Mouse (Mus musculus) heart, postnatal 25 days (tissue): ENCODE data around the gene Phf14. TPM values are rescaled to one million over a fixed set of nuclear protein-coding genes. Genes with fewer than 3 reads are reported as not detected.
"Not testable (repeated sequence)": the region's sequence is repeated elsewhere in the genome, so short reads cannot be mapped to it uniquely, and the experiment has no call there.

Experiments used
- DNase-seq: peaks from one replicate; pipeline ENCODE4 v3.0.0; 2022; ENCODE audit warnings: low spot score
- intact Hi-C: fragments of 180-260 bp; cut with DNase I; formaldehyde crosslinking; loops from one replicate; pipeline ENCODE4 v1.15.1; 2025
- total RNA-seq, 2 experiments: library from RNA; stranded (reverse); gene quantifications; 2 replicates each; pipeline ENCODE4 v1.2.3; 2021

The Phf14 gene
- total RNA-seq, result 10 to 100 TPM; 46.4 to 48.2 TPM

DNA sequence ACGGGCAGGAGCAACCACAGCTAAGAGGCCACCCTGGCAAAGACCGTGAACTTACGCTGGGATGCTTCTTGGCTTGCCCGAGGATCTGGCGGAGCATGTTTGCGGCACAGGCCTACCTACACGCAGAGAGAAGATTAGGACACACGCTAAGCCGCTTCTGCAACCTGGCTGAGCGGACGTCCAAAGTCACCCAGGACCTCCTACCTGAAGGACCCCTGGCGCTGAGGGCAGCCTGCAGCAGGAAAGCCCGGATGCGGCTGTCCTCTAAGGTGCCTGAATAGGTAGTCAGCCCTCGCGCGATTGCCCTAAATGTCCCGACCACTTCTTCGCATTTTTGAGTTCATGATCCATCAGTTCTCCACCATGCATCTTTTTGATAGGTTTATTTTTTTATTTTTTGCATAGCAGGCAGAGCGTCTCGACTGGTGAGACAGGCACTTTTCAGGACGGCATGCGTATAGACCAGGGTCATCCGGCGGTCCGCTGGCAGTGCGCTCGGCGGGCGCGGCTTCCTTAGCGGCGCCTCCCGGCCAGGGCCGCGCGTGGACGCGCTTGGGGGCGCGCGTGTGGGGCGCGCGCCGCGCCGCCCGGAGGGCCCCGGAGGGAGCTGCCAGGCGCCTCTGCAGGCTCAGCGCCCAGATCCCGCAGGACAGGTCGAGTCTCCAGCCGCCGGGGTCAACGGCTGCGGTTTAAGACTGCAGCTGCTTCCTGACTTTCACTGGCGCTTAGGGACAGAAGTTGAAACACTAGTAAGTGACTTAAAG, at the start of gene Phf14, which contains the start of gene Ndufa4:
Phf14 (plus strand) TSS at position 541 of the 764 bp plus-strand sequence.
Ndufa4 (minus strand) TSS at position 229 of the 764 bp plus-strand sequence.
- intact Hi-C loops, result loop anchor here (2.0 kb wide), 1 partner anchor 17 kb away; no protein-coding TSS in a partner anchor
- DNase-seq, result peak; percentile 85

DNA sequence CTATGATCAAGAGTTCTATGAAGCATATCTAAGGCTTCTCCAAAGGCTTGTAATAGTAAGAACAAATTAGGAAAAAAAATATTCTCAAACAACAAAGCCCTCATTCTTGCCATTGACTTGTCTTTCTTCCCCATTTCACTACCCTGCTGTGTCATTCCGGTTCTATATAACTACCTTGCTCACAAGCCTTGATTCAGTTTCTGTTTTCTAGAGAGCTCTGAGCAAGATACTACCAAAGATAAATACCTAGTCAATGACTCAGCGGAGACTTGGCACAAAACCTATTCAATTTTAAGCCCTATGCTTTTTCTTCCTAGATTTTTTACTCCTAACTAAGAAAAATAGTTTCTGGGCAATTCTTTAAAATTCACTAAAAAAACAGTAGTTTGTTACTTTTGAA, 32.2 kb upstream of the Phf14 start:
- DNase-seq, intact Hi-C loops: not testable (repeated sequence)

DNA sequence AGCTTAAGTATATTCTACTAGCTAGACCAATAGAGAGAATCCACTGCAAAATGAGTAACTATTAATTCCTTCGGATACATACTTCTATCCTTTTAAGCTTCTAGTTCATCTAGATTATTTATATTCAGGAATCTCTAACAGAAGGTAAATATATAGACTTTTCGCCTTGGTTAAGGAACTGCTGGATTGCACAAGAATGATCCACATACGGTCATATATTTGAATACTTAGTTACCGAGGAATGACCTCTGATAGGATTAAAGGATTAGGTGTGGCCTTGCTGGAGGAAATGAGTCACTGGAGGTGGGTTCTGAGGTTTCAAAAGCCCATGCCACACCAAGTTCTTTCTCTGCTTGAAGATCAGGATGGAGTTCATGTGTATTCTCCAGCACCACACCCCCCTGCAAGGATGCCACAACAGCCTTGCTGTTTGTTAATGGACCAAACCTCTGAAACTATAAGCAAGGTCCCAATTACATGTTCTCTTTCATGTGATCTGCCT, 6.7 kb upstream of the Phf14 start:
- intact Hi-C loops, result no loop called here
- no peak for DNase-seq

DNA sequence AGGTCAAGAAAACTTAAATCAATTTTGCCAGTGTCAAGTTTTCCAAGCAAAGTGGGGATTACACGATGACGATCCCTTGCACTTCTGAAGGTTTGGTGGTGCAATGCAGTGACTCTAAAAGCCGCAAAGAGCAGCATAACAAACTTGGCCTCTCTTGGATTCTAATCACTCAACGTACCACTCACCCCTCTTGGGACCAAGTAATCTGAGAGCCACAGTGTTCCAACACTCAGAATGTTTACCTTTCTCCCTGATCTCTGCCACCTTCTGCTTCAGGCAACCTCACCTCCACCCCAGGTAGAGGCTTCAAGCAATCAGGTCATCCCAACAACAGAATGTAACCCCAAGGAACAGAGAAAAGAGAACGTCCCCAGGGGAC, 730 bp upstream of the Phf14 start:
- intact Hi-C loops, result no loop called here
- DNase-seq, result no peak

DNA sequence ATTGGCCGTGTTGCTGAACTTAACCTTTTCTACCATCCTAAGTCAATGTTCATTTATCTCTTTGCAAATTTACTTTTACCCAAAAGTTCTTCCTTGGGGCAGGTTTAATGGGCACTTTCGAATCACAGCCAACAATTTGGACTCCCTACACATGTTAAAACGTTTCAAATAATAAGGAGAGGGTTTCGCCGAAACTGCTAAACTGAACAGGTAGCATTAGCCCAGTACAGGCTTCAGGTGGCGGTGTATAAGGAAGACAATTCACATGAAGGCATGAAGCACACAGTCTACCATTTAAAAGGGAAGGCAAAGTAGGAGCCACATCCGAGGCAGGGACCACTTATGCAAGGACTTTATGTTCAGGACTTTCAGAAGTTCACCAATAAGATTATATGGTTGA, 561 bp downstream of the Phf14 start:
- intact Hi-C loops, result loop anchor here (2.0 kb wide), 1 partner anchor 17 kb away; no protein-coding TSS in a partner anchor
- no peak for DNase-seq

DNA sequence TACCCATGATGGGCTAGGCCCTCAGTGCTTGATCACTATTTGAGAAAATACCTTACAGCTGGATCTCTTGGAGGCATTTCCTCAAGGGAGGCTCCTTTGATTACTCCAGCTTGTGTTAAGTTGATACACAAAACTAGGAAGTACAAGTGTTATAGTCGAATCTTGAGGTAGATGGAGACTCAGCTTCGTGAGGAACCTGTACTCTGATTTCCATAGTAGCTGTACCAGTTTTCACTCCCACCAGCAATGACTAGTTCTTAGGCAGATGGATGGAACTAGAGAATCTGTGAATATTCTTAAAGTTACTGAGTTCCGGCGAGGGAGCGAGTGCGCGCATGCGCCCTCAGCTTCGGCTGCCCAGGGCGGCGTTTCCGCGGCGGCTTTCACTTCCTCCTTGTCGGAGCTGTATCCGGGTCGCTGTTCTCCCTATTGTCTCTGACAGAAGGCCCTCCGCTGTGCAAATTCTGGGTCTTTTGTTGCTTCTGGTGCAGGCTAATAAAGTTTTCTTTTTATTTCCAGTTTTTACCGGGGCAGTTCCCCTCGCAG, 18.0 kb downstream of the Phf14 start:
- peak; percentile 75 for DNase-seq
- intact Hi-C loops, result loop anchor here (2.0 kb wide), 1 partner anchor 17 kb away; no protein-coding TSS in a partner anchor

DNA sequence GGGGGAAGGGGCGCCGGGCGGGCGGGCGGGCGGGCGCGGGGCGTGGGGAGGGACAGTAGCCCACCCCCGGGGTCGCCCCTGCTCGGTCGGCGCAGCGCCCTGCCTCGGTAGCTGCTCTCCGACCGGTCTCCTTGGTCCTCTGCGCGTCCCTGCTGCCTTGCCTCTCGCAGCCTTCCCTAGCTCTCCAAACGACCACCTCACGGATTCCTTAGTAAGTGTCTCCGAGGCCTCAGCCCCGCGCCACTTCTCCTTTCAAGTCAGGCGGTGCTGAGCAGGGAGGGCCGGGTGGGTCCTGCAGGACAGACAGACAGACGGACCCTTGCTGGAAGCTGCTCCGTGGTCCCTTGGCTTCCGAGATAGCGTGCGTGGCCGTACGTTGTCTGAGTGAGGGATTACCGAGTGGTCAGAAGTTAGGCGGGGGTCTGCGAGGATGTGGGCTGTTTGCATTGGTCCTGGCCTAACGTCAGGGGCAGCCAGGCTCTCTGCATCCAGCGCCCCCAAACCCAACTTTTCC, 18.5 kb downstream of the Phf14 start:
- DNase-seq, result no peak
- intact Hi-C loops, result no loop called here

DNA sequence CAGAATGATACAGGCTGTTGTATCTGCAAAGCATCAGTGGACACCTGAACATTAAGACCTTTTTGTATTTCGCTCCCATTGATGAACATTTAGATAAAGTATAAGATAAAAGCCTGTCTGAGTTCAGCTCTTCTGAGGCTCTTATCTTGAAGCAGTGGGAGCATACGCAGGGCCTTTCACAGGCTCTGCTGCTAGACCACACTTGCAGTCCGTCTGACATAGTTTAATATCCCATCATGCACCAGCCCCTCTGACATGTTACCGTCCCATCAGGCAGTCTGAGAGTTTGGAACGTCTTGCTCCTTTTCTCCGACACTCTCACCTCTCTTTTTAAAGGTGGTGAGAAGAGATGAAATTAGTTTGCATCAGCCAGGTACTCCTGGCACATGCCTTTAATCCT, 19.9 kb downstream of the Phf14 start:
- DNase-seq, result no peak
- intact Hi-C loops, result no loop called here

DNA sequence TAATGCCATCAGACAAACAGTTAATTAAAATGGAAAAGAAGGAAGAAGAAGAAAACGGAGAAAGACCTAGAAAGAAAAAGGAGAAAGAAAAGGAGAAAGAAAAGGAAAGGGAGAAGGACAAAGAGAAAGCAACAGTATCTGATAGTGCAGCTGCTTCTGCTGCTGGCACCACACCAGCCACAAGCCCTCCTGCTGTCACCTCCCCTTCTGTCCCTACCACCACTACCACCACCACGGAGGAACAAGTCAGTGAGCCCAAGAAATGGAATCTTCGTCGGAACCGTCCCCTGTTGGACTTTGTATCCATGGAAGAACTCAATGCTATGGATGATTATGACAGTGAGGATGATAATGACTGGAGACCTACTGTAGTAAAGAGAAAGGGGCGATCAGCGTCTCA, 25.8 kb downstream of the Phf14 start:
- intact Hi-C loops, result no loop called here
- DNase-seq, result no peak

DNA sequence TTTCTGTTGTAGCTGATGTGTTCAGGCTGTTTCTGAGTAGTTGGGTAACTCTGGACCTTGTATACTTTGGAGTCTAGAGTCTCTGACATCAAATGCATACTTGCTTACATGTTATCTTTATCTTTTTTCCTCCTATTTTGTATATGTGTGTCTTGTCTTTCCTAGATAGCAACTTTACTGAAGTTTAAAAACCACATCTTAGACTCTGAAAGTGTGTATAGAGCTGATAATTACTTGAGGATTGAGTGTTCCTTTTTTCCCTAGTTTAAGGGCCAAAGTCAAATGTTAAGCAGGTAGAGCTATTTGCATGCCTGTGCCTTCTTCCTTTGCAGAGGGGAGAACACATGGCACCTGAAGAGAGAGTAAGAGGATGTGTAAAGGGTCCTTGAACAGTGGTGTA, 33.3 kb downstream of the Phf14 start:
- intact Hi-C loops, result no loop called here
- no peak for DNase-seq

DNA sequence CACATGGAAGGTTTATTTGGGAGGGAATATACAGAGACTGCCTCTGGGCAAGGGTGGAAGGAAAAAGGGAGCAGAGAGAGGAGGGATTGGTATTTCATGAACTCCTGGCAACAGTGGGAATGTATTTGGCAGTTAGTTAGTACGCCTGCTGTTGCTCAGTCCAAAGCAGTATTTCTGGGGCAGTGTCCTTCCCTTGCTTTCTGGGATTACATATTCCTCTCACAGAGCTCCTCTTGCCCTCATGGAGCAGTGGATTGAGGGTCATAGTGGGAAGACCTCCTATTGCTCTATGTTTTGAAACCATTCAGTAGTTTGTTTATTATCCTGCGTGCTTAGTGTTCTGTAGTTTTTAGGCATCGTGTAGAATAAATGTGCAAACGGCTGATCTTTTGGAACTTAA, 34.5 kb downstream of the Phf14 start:
- DNase-seq, result no peak
- intact Hi-C loops, result no loop called here

DNA sequence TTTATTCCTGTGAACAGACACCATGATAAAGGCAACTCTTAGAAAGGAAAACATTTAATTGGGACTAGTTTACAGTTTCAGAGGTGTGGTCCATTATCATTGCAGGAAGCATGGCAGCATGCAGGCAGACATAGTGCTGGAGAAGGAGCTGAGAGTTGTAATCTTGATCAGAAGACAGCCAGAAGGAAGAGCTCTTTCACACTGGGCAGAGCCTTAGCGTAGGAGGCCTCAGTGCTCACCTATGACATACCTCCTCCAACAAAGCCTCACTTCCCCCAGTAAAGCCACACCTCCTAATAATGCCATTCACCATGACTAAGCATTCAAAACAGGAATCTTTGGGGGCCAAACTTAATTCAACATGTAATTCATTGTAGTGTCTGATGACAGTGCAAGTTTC, 40.5 kb downstream of the Phf14 start:
- no peak for DNase-seq
- intact Hi-C loops, result no loop called here

DNA sequence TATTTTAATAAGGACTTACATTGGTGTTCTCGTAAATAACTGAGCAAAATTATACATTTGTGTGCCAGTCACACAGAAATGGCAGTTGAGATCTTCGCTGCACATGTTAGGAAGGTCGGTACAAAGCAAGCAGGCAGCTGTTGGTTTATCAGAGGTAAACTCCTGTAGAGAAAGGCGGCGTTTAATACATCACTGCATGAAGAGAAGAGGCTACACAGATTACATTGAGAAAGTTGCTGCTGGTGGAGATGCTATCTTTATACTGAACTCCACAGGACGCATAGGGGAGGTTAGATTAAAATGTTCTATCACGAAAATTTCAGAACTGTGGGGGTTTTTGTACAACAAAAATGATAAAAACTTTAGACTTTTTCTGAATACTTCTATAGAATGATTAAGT, 52.6 kb downstream of the Phf14 start:
- DNase-seq, result no peak
- intact Hi-C loops, result no loop called here

DNA sequence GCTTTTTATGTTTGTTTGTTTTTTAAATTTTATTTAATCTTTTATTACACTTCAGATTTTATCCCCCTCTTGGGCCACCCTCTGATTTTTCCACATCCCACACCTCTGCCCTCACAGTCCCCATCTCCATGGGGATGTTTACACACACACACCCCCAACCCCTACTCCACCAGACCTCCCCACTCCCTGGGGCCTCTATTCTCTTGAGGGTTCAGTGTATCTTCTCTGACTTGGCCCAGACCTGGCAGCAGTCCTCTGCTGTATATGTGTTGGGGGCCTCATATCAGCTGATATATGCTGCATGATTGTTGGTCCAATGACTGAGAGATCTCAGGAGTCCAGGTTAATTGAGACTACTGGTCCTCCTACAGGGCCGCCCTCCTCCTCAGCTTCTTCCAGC, 86.2 kb downstream of the Phf14 start:
- no peak for DNase-seq
- intact Hi-C loops, result no loop called here

DNA sequence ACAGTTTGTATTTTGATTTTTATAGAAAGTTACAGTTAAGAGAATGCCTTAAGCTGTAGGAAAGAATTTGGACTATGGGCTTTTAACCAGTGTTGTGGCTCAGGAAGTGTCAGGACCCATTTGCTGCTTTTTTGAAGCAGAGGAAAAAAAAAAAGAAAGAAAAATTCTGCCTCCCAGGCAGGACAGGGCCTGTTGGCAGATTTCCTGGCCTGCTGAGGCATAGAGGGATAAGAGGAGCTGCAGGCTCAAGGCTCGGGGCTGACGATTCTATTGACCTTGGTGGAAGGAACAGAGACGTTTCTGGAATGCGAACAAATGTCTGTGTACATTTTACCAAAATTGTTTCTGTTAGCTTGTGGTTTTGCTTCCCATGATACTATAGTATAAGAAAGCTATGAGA, 91.0 kb downstream of the Phf14 start:
- intact Hi-C loops, result no loop called here
- DNase-seq, result no peak

DNA sequence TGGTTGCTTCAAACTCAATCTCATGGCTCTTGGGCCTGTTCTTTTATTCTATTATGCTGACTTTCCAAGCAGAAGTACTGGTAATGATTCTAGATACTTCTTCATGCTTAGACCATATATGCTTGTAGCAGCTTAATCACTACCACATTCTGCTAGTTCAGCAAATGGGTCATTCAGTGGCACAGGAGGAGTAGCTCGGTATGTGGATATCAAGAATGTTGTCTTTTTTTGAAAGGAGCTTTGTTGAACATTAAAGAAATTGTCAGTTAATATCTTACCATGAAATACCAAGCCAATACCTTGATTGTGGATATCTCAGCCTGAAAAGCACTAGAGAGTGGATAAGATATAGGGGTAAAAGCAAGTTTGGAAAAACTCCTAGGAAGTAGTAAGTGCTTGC, 91.9 kb downstream of the Phf14 start:
- no peak for DNase-seq
- intact Hi-C loops, result no loop called here

DNA sequence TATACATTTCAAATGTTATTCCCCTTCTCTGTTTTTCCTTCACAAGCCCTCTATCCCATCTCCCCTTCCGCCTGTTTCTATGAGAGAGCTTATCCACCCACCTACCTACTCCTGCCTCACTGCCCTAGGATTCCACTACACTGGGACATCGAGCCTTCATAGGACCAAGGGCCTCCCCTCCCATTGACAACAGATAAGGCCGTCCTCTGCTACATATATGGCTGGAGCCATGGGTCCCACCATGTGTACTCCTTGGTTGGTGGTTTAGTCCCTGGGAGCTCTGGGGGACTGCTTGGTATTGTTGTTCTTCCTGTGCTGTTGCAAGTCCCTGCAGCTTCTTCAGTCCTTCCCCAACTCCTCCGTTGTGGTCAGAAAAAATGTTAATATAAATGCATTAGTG, 97.8 kb downstream of the Phf14 start:
- intact Hi-C loops, result no loop called here
- DNase-seq, result no peak

DNA sequence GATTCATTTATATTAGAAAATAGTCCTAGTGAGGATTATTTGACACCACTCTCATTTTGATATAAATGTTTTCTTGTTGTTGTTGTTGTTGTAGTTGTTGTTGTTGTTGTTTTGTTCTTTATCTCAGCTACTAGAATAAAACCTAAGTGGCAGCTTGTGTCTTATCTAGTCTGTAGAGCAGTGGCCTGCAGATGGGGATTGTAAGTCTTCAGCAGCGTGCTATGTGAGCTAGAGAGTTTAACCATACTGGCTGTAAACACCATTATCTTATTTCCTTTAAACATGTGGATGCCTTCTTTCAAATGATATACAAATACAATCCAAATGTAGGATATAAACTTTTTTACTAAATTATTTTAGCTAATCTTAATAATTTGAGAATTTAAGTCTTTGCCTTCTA, 98.4 kb downstream of the Phf14 start:
- intact Hi-C loops, result no loop called here
- DNase-seq, result no peak

DNA sequence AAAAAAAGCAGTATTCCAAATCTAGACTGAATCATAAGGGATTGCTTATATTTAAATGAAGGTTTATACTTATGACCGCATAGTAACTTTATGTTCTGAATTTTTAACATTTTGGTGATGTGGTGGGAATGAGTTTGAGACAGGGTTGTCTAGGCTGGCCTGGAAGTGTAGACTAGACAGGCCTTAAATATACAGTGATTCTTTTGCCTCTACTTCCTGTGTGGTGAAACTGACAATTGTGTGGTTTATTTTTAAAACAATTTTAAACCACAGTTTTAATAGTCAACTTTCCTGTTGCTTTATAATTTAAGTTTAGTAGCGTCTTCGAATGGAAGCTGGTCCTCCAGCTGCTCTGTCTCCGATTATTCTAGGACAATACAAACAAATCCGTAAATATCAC, 104.5 kb downstream of the Phf14 start:
- intact Hi-C loops, result no loop called here
- DNase-seq, result no peak

DNA sequence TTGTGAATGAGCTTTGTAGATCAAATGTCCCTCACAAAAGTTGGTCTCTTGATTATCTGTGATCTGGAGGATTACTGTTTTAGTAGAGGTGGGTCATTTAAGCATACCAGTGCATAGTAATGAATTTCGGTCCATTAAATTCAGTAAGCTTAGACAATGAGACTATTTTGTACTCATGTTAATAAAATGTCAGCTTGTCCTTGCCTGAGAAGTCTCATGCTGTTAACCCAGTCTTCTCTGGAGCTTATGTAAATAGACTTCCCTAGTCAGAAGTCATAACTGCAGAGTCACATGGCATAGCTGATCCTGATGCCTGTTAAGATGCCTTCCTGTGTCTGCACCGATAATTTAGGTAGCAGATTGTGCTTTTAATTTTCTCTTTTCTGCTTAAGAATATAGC, 106.4 kb downstream of the Phf14 start:
- intact Hi-C loops, result no loop called here

DNA sequence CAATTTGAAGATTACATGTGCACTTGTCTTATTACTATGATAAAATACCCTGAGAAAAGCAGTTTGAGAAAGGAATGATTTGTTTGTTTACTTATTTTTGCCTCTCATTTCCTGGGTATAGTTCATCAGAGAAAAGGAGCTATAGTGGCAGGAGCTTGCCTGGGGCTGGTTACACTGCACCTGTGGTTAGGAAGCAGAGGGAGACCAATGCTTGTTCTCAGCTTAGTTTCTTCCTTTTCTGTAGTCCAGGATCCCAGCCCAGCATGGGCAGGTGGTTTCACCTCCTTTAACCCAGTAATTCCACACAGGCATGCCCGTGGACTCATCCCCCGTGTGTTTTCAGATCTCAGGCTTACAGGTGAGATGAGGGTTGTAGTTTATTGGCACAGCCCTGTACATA, 107.1 kb downstream of the Phf14 start:
- intact Hi-C loops, result no loop called here
- DNase-seq, result no peak

More for the DNA sequence above, 106.4 kb downstream of the Phf14 start:
- DNase-seq, result no peak
